Mouse (Mus musculus) heart, postnatal 36 days (tissue): Measurements from ENCODE around the gene Tmem82. TPM values are rescaled to one million over a fixed set of nuclear protein-coding genes. Genes with fewer than 3 reads are reported as not detected.
A peak's percentile ranks its signal among the peaks of the same experiment; 100 is the strongest.
"Not testable (repeated sequence)": the region's sequence is repeated elsewhere in the genome, so short reads cannot be mapped to it uniquely, and the experiment has no call there.

Experiments
- DNase-seq, 2 experiments: peaks; one replicate each; pipeline ENCODE4 v3.0.0; 2021 to 2022
- intact Hi-C: fragments of 180-260 bp; cut with DNase I; formaldehyde crosslinking; loops from one replicate; pipeline ENCODE4 v1.15.1; 2025
- total RNA-seq, 2 experiments: library from RNA; stranded (reverse); gene quantifications; 2 replicates each; pipeline ENCODE4 v1.2.3; 2021

Gene Tmem82
- total RNA-seq, 2 experiments from 2014 or later, result 26.1 to 29.2 TPM

GRCm38 (mm10) chr4:141595138-141595537, 23.3 kb downstream of the Tmem82 start:
- intact Hi-C loops, result no loop called here
- no peak for DNase-seq

GRCm38 (mm10) chr4:141591547-141591946, 26.9 kb downstream of the Tmem82 start:
- DNase-seq, result peak in 1 of 2 experiments; percentile 41
- intact Hi-C loops, result no loop called here

GRCm38 (mm10) chr4:141583919-141584318, 34.5 kb downstream of the Tmem82 start:
- no peak for DNase-seq
- intact Hi-C loops, result no loop called here

- no peak for DNase-seq
- intact Hi-C loops, result no loop called here
These were observed 37.4 kb downstream of the Tmem82 start for GRCm38 (mm10) chr4:141581051-141581450.

- DNase-seq, result no peak
- intact Hi-C loops, result loop anchor here (5.0 kb wide), 1 partner anchor 97 kb away; no protein-coding TSS in a partner anchor
These were observed 39.6 kb downstream of the Tmem82 start for GRCm38 (mm10) chr4:141578833-141579232.

- intact Hi-C loops, result loop anchor here (2.0 to 5.0 kb wide), 2 partner anchors 95 to 190 kb away; no protein-coding TSS in a partner anchor
- no peak for DNase-seq
These were observed 41.6 kb downstream of the Tmem82 start for GRCm38 (mm10) chr4:141576877-141577276.

GRCm38 (mm10) chr4:141576404-141576803, 42.0 kb downstream of the Tmem82 start:
- intact Hi-C loops, result loop anchor here (2.0 to 5.0 kb wide), 2 partner anchors 94 to 190 kb away; no protein-coding TSS in a partner anchor
- no peak for DNase-seq

GRCm38 (mm10) chr4:141574789-141575702, 43.4 kb downstream of the Tmem82 start:
- peak; percentile 89 to 93 for DNase-seq
- intact Hi-C loops, result loop anchor here (1.0 to 5.0 kb wide), 4 partner anchors 38 to 171 kb away; partner anchors contain the start of gene Spen

- peak in 1 of 2 experiments; percentile 52 for DNase-seq
These were observed 45.0 kb downstream of the Tmem82 start for GRCm38 (mm10) chr4:141573359-141573966.

GRCm38 (mm10) chr4:141572668-141573358, 45.6 kb downstream of the Tmem82 start:
- no peak for DNase-seq
- intact Hi-C loops, result loop anchor here (5.0 kb wide), 1 partner anchor 36 kb away; the partner anchor contains the start of gene Spen

More at GRCm38 (mm10) chr4:141573359-141573966, 45.0 kb downstream of the Tmem82 start:
- intact Hi-C loops, result loop anchor here (5.0 kb wide), 1 partner anchor 36 kb away; the partner anchor contains the start of gene Spen

- no peak for DNase-seq
- intact Hi-C loops, result loop anchor here (5.0 kb wide), 1 partner anchor 35 kb away; the partner anchor contains the start of gene Spen
These were observed 46.5 kb downstream of the Tmem82 start for GRCm38 (mm10) chr4:141571934-141572333.

- intact Hi-C loops, result loop anchor here (5.0 kb wide), 1 partner anchor 34 kb away; the partner anchor contains the start of gene Spen
- DNase-seq, result no peak
These were observed 47.1 kb downstream of the Tmem82 start for GRCm38 (mm10) chr4:141571337-141571739.

- intact Hi-C loops, result loop anchor here (5.0 kb wide), 1 partner anchor 34 kb away; the partner anchor contains the start of gene Spen
- DNase-seq, result no peak
These were observed 47.6 kb downstream of the Tmem82 start for GRCm38 (mm10) chr4:141570821-141571220.

GRCm38 (mm10) chr4:141570004-141570403, 48.4 kb downstream of the Tmem82 start:
- DNase-seq, result peak; percentile 53
- intact Hi-C loops, result loop anchor here (5.0 kb wide), 1 partner anchor 33 kb away; the partner anchor contains the start of gene Spen

GRCm38 (mm10) chr4:141568966-141569365, 49.5 kb downstream of the Tmem82 start:
- no peak for DNase-seq
- intact Hi-C loops, result no loop called here

- intact Hi-C loops, DNase-seq: not testable (repeated sequence)
These were observed 51.3 kb downstream of the Tmem82 start for GRCm38 (mm10) chr4:141567174-141567573.

- DNase-seq, result no peak
These were observed 52.2 kb downstream of the Tmem82 start for GRCm38 (mm10) chr4:141566187-141566586.

GRCm38 (mm10) chr4:141565325-141565724, 53.1 kb downstream of the Tmem82 start:
- DNase-seq, result no peak
- intact Hi-C loops, result no loop called here

More at GRCm38 (mm10) chr4:141566187-141566586, 52.2 kb downstream of the Tmem82 start:
- intact Hi-C loops, result no loop called here

GRCm38 (mm10) chr4:141564660-141565059, 53.8 kb downstream of the Tmem82 start:
- no peak for DNase-seq
- intact Hi-C loops, result loop anchor here (5.0 kb wide), 1 partner anchor 77 kb away; no protein-coding TSS in a partner anchor

GRCm38 (mm10) chr4:141564209-141564608, 54.2 kb downstream of the Tmem82 start:
- intact Hi-C loops, result loop anchor here (5.0 kb wide), 1 partner anchor 77 kb away; no protein-coding TSS in a partner anchor
- no peak for DNase-seq
